Mouse (Mus musculus) brain, embryonic 14.5 days (tissue): ENCODE data around the gene S100a6. TPM values are rescaled to one million over a fixed set of nuclear protein-coding genes. Genes with fewer than 3 reads are reported as not detected.

Source experiments
- DNase-seq: peaks from one replicate; pipeline ENCODE4 v3.0.0-alpha.2; 2011; ENCODE audit warnings: low read depth
- CTCF ChIP-seq: fragments of 200-500 bp; IDR thresholded peaks from 2 replicates; pipeline ENCODE4 v1.5.1; 2012; ENCODE audit warnings: inconsistent platforms, mild to moderate bottlenecking, moderate library complexity, borderline replicate concordance; ENCODE audit not compliant: insufficient read depth, insufficient read length; ENCODE audit errors: extremely low read depth
- POLR2A ChIP-seq: fragments of 200-500 bp; IDR thresholded peaks from 2 replicates; pipeline ENCODE4 v1.6.1; 2012; ENCODE audit warnings: mild to moderate bottlenecking, inconsistent platforms, borderline replicate concordance; ENCODE audit not compliant: poor library complexity, insufficient read depth, insufficient read length, severe bottlenecking; ENCODE audit errors: extremely low read depth
- polyA plus RNA-seq: library from polyadenylated mRNA; depleted of rRNA; stranded (reverse); fragments of >200 nt; gene quantifications from 2 replicates; pipeline ENCODE4 v1.2.3, GENCODE M21; 2012

The S100a6 gene
- polyA plus RNA-seq, 1 experiment, result 26.1 TPM

- no peak for TF ChIP-seq CTCF
- no peak for TF ChIP-seq POLR2A
- peak; percentile 92 for DNase-seq
Measured at GRCm38 (mm10) chr3:90604416-90604815, 8.3 kb upstream of the S100a6 start.

GRCm38 (mm10) chr3:90605049-90605448 is 7.6 kb upstream of the S100a6 start:
- no peak for DNase-seq
- TF ChIP-seq CTCF (no peak), POLR2A (no peak)

DNA sequence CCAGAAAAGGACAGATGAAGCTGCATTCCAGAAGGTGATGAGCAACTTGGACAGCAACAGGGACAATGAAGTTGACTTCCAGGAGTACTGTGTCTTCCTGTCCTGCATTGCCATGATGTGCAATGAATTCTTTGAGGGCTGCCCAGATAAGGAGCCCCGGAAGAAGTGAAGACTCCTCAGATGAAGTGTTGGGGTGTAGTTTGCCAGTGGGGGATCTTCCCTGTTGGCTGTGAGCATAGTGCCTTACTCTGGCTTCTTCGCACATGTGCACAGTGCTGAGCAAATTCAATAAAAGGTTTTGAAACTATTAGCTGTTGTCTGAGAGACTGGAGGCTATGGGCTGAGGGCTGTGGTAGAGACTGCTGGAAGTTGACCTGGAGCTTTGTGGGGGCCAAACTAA is 6.9 kb upstream of the S100a6 start:
- no peak for TF ChIP-seq POLR2A
- TF ChIP-seq CTCF, result no peak
- DNase-seq, result no peak

DNA sequence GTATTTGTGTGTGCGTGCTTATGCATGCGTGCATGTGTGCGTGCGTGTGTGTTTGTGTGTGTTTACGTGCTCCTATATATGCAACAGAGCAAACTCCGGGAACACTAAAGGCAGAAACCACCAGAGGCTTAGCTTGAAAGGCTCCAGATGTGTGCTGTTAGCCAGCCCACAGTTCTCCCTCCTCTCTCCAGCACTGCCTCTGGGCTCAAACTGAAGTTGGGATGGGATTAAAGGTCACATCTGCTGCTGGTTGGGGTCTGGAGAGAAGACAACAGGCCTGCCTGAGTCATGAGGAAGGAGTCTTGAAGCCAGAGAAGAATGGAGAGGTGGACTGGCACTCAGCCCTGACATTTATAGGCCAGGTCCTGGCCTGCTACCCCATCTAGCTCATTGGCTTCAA is 6.5 kb upstream of the S100a6 start:
- peak; percentile 8 for DNase-seq
- no peak for TF ChIP-seq POLR2A
- no peak for TF ChIP-seq CTCF

DNA sequence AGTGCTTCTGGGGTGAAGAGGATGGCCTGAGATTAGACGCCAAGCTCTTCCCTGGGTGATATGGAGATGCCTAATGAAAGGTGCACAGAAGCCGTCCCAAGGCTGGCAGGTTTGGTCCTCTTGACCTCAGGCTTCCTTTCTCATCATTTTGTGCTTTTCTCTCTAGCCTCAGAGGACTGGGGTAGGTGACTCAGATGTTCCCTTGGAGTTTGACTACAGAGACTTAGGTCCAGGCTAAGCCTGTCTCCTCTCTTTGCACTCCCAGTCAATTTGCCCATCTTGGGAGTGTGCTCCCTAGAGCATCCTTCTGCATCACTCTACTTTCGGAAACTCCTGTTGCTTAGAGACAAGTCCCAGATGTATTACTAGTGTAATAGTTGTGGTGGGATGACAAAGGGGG is 5.3 kb upstream of the S100a6 start:
- no peak for DNase-seq

DNA sequence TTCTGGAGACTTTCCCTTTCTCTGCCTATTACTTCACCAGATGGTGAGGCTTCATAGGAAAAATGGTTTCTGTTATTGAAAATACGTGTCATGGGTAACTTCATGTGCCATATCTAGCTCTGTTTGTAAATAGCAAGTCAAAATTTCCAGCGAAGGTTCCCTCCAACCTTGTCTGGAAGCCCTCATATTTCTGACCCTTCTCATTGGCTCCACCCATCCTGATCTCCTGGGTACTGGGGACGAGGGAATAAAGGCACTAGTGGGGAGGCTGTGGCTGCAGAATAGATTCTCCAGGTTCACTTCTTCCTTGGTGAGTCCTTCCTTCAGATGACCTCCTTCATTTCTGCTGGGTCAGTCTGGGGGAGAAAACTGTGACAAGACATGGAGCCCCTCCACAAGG is 4.5 kb upstream of the S100a6 start, which contains the start of gene S100a5:
TSS of gene S100a5 (plus strand) at position 301 of the 400 bp plus-strand sequence.
- TF ChIP-seq CTCF (no peak), POLR2A (no peak)
- DNase-seq, result no peak

More for the DNA sequence above, 5.3 kb upstream of the S100a6 start:
- TF ChIP-seq CTCF (no peak), POLR2A (no peak)

GRCm38 (mm10) chr3:90609102-90609501 is 3.6 kb upstream of the S100a6 start:
- no peak for DNase-seq
- TF ChIP-seq CTCF (no peak), POLR2A (no peak)

- no peak for TF ChIP-seq CTCF
- no peak for TF ChIP-seq POLR2A
- DNase-seq, result no peak
Measured at GRCm38 (mm10) chr3:90611494-90611893, 1.2 kb upstream of the S100a6 start.

GRCm38 (mm10) chr3:90612061-90612460 is 621 bp upstream of the S100a6 start:
- DNase-seq, result no peak
- TF ChIP-seq POLR2A (no peak), CTCF (no peak)

- no peak for DNase-seq
- no peak for TF ChIP-seq CTCF
- TF ChIP-seq POLR2A, result no peak
Measured at GRCm38 (mm10) chr3:90613461-90614147, 922 bp downstream of the S100a6 start.

DNA sequence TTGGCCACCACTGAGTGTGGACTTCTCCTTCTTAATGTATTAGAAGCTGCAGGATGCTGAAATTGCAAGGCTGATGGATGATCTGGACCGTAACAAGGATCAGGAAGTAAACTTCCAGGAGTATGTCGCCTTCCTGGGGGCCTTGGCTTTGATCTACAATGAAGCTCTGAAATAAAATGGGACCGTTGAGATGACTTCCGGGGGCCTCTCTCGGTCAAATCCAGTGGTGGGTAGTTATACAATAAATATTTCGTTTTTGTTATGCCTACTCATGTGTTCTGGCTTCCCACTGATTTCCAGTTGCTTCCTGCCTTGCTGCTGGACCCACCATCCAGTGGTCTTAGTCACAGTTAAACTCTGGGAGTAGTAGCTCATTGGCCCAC is 1.5 kb downstream of the S100a6 start:
- TF ChIP-seq POLR2A, result no peak
- TF ChIP-seq CTCF, result no peak
- DNase-seq, result no peak

DNA sequence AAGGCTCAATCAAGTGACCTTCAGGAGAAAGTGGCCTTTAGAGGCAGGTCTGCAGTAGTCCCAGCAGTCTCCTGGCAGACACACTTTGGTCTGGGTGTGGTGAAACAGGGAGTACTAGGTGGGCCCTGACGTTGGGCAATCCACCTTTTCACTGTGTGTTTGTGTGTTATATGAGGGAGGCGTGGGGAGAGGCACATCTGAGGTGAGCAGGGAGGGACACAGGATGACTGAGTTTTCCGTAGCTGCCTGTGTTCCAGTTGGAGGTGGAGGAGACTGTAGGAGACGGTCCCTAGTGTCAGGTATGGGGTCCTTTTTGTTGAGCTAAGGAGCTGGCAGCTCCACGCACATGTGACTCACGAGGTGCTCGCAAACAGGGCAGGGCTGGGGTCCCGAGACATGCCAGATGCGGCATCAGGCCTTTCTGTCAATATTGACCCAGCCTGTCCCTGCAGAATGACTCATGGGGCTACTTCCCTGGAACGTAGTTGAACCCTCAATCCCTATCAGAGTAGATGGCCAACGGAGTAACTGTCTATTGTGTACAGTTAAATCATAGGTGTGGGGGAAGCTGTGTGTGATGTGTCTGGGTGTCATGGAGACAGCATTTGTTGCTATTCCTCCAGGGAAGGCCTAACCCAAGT is 2.0 kb downstream of the S100a6 start:
- TF ChIP-seq POLR2A (no peak), CTCF (no peak)
- no peak for DNase-seq
